Mouse (Mus musculus): Measurements from ENCODE around the gene Zmiz1.

Gene Zmiz1

DNA sequence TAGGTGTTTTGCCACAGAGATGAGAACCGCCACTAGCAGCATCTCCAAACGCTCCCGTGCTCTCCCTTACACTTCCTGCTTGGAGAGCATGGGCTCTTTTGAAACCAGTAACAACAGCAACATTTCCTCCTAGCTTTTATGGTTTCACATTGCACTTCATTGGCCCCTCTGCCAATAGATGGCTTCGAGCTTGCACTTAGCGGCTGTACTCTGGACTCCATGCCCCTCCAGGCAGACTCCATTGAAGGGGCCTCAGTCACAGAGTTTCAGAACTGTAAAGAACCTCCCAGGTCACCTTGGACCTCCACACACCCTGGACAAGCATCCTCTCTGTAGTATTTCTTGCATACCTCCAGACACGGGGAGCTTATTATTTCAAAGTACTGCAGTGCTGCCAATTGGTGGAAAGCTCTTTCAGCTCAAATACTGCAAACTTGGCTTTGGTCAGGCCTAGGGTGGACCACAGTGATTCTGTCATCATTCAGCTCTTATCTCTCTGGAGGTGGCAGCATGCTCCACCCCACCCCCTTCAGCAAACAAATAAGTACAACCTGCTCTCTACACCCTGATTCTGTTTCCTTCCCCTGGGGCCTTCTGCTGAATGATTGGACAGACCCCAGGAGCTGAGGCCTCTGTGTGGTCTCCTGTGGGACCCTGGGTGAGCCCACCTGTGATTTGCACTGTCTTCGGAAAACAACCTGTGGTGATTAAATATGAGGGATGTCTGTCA is 227.4 kb downstream of the Zmiz1 start:
- DNase-seq (ENCODE audit: low read depth, low spot score) = no peak

DNA sequence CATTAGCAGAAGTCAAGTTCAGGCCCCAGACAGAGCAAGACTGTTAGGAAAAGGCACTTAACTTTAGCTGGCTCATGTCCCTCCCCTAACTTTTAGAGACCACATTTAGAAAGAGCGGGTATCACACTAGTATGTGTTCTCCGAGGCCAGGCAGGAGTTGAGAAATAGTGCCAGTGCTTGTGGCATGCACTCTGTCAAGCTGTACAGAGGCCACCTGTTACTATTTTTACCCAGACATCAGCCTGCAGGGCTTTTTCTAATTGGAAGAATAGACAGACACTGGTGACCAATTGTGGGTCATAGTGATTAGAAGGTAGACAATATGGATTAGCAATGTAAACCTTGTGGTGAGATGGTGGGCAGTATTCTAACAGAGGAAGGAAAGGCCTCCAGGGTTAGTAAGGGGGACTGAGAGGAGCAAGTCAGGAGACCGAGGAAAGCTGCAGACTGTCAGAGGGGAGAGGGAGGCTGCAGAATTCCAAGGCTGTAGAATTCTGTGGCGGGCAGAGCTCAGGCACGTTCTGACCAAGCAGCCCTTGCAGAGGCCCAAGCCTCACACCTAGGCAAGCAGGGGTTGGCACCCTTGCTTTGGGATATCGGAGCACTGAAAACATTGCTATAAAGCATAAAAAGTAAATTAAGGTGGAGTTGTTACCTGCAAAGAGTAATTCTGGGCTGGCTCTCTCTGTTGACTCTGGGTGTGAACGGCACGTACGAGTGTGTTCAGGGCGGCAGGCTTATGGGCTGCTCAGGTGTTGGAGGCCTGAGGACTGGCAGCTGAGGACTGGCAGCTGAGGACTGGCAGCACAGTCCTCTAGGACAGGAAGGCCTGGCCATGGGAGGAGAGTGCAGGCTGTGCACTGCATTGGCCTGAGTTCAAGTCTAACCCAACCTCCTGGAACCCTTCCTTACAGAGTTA is 228.3 kb downstream of the Zmiz1 start:
- no peak for DNase-seq (ENCODE audit: low read depth, low spot score)

DNA sequence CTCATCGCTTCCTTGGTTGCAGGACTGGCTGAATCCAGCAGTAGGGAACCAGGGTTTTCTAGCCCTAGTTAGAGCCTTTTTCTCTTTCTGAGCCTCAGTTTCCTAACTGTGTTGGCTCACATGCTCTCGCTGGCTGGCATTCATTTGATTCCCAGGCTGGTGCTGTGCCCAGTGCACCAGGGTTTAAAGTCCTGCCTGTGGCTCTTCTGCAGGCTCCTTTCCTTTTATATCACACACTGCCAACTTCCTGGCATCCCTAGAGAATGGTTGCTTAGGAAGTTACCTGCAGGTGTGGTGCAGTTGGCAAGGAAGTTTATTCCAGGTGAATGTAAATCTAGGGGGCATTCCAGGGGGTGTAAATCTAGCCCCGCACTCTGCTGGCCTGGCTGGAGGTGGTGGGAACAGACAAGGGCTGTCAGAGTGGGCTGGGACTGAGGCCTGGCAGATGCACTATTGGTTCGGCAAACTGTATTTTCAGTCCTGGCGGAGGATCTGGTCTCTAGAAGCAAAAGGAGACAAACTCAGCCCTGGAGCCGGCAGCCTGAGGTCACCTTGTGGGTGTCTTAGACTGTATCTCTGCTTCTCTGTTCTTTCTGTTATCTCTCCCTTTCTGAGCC is 234.4 kb downstream of the Zmiz1 start:
- no peak for DNase-seq (ENCODE audit: low read depth, low spot score)

DNA sequence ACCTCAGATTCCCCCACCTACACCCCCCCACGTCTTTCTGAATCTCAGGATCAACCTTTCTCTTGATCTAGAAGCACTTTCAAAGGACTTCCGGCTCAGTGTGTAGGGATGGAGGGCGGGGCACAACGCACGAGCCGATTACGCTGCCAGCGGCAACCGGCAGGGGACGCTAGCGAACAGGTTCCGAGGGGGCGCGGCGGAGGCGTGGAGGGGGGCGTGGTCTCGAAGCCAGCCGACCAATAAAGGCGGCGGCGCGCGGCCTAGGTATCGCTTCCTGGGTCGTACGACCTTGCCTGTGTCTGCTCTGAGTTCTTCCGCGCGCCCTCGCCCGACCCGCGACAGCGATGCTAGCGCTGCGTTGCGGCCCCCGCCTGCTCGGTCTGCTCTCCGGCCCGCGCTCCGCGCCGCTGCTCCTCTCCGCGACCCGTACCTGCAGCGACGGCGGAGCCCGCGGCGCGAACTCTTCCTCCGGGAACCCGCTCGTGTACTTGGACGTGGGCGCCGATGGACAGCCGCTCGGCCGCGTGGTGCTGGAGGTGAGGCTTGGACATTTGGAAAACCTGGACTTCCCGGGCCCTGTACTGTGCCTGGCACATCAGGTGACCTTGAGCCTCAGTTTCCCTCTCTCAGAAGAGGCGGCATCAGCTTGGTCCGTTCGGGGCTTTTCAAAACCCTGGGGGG is 235.0 kb downstream of the Zmiz1 start, which contains the start of gene Ppif:
Gene Ppif (plus strand): TSS at position 267 of the 681 bp plus-strand sequence.
- DNase-seq (ENCODE audit: low read depth, low spot score) = peak; percentile 92

DNA sequence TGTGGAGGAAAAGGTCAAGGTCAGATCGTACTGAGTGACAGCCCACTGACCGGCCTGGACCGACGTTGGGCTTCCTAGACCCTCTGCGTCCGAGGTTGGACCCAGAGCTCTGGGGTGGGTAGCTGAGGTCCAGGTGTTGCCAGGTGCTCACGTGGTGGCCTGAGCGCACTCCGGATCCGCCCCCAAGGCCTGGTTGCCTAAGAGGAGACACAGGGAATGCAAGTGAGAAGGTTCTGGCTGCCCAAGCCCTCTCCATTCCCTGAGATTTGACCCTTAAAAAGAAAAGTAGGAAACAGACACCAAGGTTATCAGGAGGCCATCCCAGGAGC is 235.5 kb downstream of the Zmiz1 start:
- DNase-seq (ENCODE audit: low read depth, low spot score) = no peak

DNA sequence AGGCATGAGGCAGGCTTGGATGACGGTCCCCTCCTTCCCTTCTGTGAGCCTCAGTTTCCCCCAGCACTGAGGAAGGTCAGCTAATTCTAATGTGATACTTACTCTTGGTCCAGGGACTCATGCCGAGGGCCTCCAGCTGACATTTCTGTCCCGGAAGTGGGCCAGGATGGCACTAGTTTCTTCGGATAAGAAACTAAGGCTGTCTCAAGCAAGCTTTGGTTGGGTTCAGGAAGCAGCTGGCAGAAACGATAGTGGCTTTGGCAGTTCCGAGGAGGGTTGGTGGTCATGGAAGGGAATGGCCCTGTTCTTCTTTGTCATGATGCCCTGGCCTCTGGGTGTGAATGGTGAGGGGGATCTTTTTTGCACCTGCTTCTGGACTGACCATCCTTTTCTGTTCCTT is 236.1 kb downstream of the Zmiz1 start:
- DNase-seq (ENCODE audit: low read depth, low spot score) = no peak

DNA sequence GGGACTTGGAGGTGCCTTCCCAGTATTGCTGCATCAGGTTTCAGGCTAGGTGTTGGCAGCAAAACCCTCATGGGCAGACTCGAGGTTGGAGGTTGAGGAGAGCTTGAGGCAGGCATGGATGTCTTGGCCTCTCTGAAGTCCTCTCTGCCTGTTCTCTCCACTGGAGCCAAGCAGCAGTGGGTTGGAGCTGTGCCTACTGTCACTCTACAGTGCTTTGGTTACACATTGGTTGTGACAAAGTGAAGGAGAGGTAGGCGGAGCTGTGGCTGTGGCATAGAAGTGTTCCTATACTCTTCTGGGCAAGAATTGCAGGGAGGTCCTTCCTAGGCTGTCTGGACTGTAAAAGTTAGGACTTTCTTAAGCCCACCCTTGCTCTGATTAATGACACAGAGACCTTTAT is 237.4 kb downstream of the Zmiz1 start:
- no peak for DNase-seq (ENCODE audit: low read depth, low spot score)

DNA sequence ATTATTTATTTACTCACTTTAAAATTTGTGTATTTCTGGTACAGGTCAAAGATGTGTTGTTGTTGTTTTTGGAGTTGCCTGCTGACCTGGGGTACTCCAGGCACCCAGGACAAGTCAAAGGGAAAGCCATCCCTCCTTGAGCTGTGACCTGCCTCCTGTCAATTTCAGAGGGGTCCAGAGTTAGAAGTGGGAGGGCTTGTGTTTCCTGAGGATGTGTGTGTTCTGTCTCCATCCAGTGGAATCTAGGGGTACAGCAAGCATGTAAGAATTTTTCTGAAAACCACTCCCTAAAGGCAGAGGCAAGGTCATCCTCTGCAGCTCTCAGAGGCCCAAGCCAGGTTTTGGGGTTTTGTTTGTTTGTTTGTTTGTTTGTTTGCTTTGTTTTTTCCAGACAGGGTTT is 243.0 kb downstream of the Zmiz1 start:
- DNase-seq (ENCODE audit: low read depth, low spot score) = peak; percentile 25

DNA sequence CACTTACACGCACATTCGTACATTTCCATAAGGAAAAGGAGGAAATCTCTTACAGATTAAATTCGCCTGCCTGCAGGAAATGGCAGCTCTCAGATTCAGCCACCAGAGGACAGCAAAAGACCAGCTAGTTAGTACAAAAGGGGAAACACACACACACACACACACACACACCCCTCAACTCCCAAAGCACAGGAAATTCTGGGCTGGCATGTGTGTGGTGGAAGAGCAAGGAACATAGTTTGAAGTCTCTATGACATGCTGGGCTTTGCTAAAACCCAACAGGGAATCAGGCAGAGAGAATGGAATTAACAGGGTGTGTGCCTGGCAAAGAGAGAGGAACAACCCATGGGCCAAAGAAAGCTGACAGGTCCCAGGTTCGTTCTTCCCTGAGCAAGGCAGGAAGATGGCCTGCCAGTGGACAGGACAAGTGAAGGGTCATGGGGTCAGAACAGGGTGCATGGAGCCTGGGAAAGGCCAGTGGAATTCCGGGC is 248.8 kb downstream of the Zmiz1 start:
- peak; percentile 27 for DNase-seq (ENCODE audit: low read depth, low spot score)

DNA sequence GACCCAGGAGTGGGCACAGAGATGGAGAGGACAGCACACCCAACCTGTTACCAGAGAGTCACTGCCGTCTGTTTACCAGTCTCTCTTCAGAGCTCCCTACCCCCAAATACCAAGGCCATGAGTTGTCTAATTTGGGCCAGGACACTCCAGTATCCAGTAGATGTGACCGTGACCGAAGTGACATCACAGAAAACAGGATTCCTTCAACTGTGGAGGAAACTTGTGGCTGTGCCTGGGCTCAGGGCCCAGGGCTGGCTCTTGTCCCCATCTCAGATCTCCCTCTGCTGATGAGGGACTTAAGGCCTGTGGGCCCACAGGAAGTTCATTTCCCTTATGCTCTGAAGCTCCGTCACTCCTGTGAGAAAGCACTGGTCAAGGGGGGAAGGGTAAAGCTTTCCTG is 249.5 kb downstream of the Zmiz1 start:
- no peak for DNase-seq (ENCODE audit: low read depth, low spot score)

DNA sequence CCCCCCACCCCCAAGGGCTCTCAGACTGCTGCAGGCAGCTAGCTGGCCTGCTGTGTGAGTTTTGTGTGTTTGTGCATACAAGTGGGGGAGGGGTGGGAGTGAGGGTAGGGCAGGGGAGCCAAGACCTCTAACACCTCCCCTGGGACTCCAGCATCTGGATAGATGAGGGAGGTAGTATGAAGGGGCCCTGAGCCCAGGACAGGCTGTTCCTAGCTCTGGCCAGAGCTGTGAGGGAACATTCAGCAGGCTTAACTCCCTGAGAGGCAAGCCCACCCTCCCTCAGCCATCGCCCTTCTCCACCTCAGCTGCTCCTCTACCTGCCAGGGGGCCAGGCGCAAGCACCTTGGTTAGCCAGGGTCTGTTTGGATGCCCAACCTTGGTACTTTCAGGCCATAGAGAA is 249.9 kb downstream of the Zmiz1 start:
- no peak for DNase-seq (ENCODE audit: low read depth, low spot score)

DNA sequence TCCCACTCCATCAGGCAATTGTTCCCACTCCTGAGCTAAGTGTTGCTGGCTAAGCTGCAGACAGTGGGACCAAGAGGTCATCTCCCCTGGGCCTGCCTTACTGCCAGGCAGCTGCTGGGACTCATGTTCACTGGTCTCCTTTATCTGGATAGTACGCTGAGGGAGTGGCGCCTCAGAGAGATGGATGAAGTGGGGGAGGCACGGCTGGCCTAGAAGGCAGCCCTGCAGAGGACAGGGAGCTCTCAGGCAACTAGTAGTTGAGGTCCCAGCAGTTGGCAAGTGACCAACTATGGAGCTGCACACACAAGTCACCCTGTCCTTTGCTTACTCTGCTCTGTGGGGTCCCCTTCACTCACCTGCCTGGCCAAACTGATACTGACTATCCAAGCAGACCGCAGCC is 251.1 kb downstream of the Zmiz1 start:
- no peak for DNase-seq (ENCODE audit: low read depth, low spot score)

DNA sequence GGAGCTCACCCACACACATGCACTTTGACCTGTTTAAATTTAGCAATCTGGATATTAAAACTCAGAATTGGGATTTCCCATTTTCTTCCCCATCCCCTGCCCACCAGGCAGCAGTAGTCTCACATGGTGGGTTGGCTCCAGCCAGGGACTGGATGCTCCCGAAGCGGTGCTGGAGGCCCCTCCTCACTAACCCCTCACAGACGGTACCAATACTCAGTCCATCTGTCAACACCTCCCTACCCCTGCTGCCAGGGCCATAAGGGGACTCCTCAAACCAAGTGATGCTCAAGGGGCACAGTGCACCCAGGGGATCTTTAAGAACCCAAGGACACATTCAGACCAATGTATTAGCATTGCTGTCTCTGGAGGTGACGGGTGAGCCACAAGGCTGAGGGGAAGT is 251.7 kb downstream of the Zmiz1 start:
- DNase-seq (ENCODE audit: low read depth, low spot score) = no peak

DNA sequence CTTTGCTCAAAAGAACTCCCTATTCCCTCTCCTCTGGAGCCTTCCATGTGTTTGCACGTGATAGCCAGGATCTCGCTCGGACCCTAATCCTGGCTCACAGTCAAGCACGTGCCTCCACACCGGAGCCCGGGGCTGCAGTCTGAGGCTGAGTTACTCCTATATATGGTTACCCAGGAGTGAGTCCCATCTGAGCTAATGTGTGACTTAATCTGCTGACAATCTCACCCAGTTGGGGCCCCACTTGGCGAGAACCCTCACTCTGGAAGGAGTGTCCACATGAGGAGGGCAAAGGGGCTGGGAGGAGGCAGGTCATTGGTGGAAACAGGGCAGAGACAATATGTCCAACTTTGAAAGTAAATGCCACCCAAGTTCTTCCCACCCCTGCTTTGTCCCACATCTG is 252.2 kb downstream of the Zmiz1 start:
- DNase-seq (ENCODE audit: low read depth, low spot score) = no peak

DNA sequence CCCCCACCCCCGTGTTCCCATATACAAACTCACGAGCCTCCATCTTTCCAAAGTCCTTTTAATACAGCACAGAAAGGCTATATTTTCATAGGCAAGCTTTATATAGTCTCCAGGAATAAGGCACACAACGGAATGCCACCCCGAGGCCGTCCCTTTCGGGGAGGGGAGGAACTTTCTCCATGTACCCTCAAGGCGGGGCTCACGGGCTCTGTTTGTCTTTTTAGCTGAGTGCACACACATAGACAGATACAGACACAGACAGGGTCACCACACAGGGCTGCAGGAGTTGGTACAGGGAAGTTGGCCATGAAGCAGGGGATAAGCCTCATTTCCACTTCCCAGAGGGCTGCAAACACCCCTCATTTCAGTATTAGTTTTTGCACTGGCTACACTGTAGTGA is 252.6 kb downstream of the Zmiz1 start:
- no peak for DNase-seq (ENCODE audit: low read depth, low spot score)

DNA sequence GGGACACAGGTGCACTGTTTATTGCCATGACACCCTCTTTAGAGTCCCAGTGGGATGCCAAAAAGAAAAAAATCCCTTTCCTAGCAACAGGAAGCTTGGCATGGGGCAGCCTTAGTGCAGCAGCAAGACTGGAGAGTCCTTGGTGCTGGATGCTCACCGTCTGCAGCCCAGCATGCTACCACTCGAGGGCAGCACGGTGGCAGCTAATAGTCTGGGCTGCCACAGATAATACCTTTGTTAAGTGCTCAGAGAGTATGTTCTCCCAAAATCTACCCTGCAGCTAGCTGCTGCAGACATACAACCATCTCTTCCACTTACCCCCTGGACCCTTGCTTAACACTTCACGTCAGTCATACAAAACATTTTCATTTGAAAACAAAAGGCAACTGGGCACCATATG is 254.5 kb downstream of the Zmiz1 start:
- no peak for DNase-seq (ENCODE audit: low read depth, low spot score)

Data from retina, postnatal 7 days (tissue).